Mouse (Mus musculus): ENCODE results near the gene Vps8.
A peak's percentile ranks its signal among the peaks of the same experiment; 100 is the strongest.

The Vps8 gene

GRCm38 (mm10) chr16:21422645-21423545 lies at the start of gene Vps8:
Gene Vps8, plus strand, starts transcription at chr16:21423118.
- DNase-seq = peak; percentile 95

- no peak for DNase-seq
These were observed 49.5 kb upstream of the Vps8 start for GRCm38 (mm10) chr16:21373316-21373960.

- no peak for DNase-seq
These were observed 48.9 kb upstream of the Vps8 start for GRCm38 (mm10) chr16:21374067-21374466.

GRCm38 (mm10) chr16:21375147-21375546 lies 47.8 kb upstream of the Vps8 start:
- DNase-seq = no peak

GRCm38 (mm10) chr16:21376316-21376715 lies 46.6 kb upstream of the Vps8 start:
- no peak for DNase-seq

GRCm38 (mm10) chr16:21376949-21377604 lies 45.8 kb upstream of the Vps8 start:
- no peak for DNase-seq

- DNase-seq = no peak
These were observed 45.3 kb upstream of the Vps8 start for GRCm38 (mm10) chr16:21377605-21377968.

GRCm38 (mm10) chr16:21381469-21381868 lies 41.4 kb upstream of the Vps8 start:
- DNase-seq = no peak

- DNase-seq = no peak
These were observed 40.6 kb upstream of the Vps8 start for GRCm38 (mm10) chr16:21382152-21382911.

GRCm38 (mm10) chr16:21385926-21386881 lies 36.7 kb upstream of the Vps8 start:
- DNase-seq = no peak

GRCm38 (mm10) chr16:21389316-21389715 lies 33.6 kb upstream of the Vps8 start:
- no peak for DNase-seq

GRCm38 (mm10) chr16:21390744-21391143 lies 32.2 kb upstream of the Vps8 start:
- DNase-seq = no peak

GRCm38 (mm10) chr16:21392099-21392498 lies 30.8 kb upstream of the Vps8 start:
- DNase-seq = peak; percentile 47

- peak; percentile 82 for DNase-seq
These were observed 30.3 kb upstream of the Vps8 start for GRCm38 (mm10) chr16:21392517-21393112.

GRCm38 (mm10) chr16:21395546-21395945 lies 27.4 kb upstream of the Vps8 start:
- no peak for DNase-seq

- no peak for DNase-seq
These were observed 25.2 kb upstream of the Vps8 start for GRCm38 (mm10) chr16:21397681-21398080.

- no peak for DNase-seq
These were observed 24.4 kb upstream of the Vps8 start for GRCm38 (mm10) chr16:21398345-21399051.

- DNase-seq = no peak
These were observed 23.0 kb upstream of the Vps8 start for GRCm38 (mm10) chr16:21399942-21400341.

- no peak for DNase-seq
These were observed 20.9 kb upstream of the Vps8 start for GRCm38 (mm10) chr16:21402068-21402467.

- no peak for DNase-seq
These were observed 19.5 kb upstream of the Vps8 start for GRCm38 (mm10) chr16:21403402-21403801.

- DNase-seq = no peak
These were observed 18.3 kb upstream of the Vps8 start for GRCm38 (mm10) chr16:21404631-21405030.
